ENCODE assay signal across 8 mouse cellular contexts in the genomic region with DNA sequence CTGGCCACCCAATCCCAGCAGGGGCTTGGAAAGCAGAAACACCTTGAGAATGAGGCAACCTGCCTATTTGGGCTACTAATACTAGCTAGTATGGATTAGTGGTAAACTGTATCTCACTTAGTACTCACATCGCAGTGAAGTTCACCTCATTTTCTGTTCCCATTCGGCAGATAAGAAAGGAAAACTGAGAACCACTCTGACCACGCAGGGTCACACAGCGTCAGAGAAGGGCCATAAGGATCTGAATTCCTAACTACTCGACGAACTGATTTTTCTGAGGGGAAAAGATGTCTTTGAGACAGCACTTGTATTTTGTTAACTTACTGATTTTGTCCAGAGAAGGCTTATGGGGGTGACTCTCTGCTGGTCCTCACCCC. TPM values are rescaled to one million over a fixed set of nuclear protein-coding genes. Genes with fewer than 3 reads are reported as not detected.
A peak's percentile ranks its signal among the peaks of the same experiment; 100 is the strongest.
DNase-seq lines count a peak whose midpoint lies in the region; ATAC-seq and TF ChIP-seq lines count a peak whose summit lies in the region.

No protein-coding gene starts in this region.

- DNase-seq in kidney, postnatal 25 days, result no peak
- peak; percentile 8 for DNase-seq in hindlimb bud, embryonic 11.5 days (ENCODE audit: extremely low spot score, low read depth, low spot score)
- no peak for DNase-seq in frontal cortex, postnatal 25 days (ENCODE audit: low spot score in 2 of 2)
- no peak for DNase-seq in adrenal gland, adult 8-10 months
- no peak for DNase-seq in ovary, adult 18-20 months (ENCODE audit: low spot score)

- 27% methylated on average over 6 of the region's 6 CpGs for WGBS in kidney, embryonic 16.5 days

- no peaks in the 10 kb centered on the region for H3K36me3 ChIP-seq in kidney, embryonic 16.5 days (ENCODE audit: insufficient read depth, low read length)
- no peaks in the 10 kb centered on the region for H3K36me3 ChIP-seq in myocyte (ENCODE audit: control insufficient read depth, insufficient read depth)

- peak overlapping the region; percentile 97 for H3K4me3 ChIP-seq in kidney, embryonic 16.5 days (ENCODE audit: low read length)
- H3K4me3 ChIP-seq in cortical plate, adult 2 months (ENCODE audit: insufficient read depth, low read length), result peak overlapping the region; percentile 99
- H3K4me3 ChIP-seq in myocyte, result peak overlapping the region; percentile 57

- peaks cover 17% of the 10 kb centered on the region; the same call in 1 of the 2 replicates for H3K4me1 ChIP-seq in kidney, embryonic 16.5 days (ENCODE audit: insufficient read depth, low read length)
- peaks cover 7% of the 10 kb centered on the region for H3K4me1 ChIP-seq in cortical plate, adult 2 months (ENCODE audit: control insufficient read depth, insufficient read depth, low read length)

- H3K9ac ChIP-seq in kidney, embryonic 16.5 days (replicated peaks; ENCODE audit: low read length), result peak overlapping the region; percentile 97

- H3K9me3 ChIP-seq in kidney, embryonic 16.5 days (ENCODE audit: low read length), result no peaks in the 10 kb centered on the region

- no peak for TF ChIP-seq CTCF in cortical plate, adult 2 months (IDR thresholded peaks at IDR 0.05; ENCODE audit: extremely low read depth, insufficient read depth, low read length)

- no peak for TF ChIP-seq POLR2A in cortical plate, adult 2 months (IDR thresholded peaks at IDR 0.05; ENCODE audit: extremely low read depth, insufficient read depth, low read length)
- no peak for TF ChIP-seq POLR2A in myocyte (IDR thresholded peaks at IDR 0.05; ENCODE audit: insufficient read length, low read depth)

- ATAC-seq in kidney, embryonic 16.5 days (ENCODE audit: low FRiP score, low TSS enrichment), result no peak

- H3K4me2 ChIP-seq in kidney, embryonic 16.5 days (replicated peaks; ENCODE audit: low read depth, low read length), result peak overlapping the region; percentile 92
- peak overlapping the region; percentile 60 for H3K4me2 ChIP-seq in myocyte (ENCODE audit: low read depth)

- no peaks in the 10 kb centered on the region for H3K27me3 ChIP-seq in kidney, embryonic 16.5 days (ENCODE audit: insufficient read depth, low read length)
- no peaks in the 10 kb centered on the region for H3K27me3 ChIP-seq in myocyte (ENCODE audit: control insufficient read depth, insufficient read depth, insufficient read length)

- peak overlapping the region; percentile 100 for H3K27ac ChIP-seq in kidney, embryonic 16.5 days (ENCODE audit: low read length)
- H3K27ac ChIP-seq in cortical plate, adult 2 months (ENCODE audit: insufficient read depth, low read length), result peak overlapping the region; percentile 99

- H3ac ChIP-seq in myocyte (ENCODE audit: control insufficient read depth, insufficient read length), result peak overlapping the region; percentile 89

- H3K79me2 ChIP-seq in myocyte (ENCODE audit: control insufficient read depth, insufficient read depth), result peaks cover 36% of the 10 kb centered on the region

TF ChIP-seq in myocyte, 11 proteins besides CTCF, POLR2A, EP300 and RAD21:
- TF ChIP-seq USF1 (IDR thresholded peaks at IDR 0.05; ENCODE audit: low read depth) (no peak), MYOG (IDR thresholded peaks at IDR 0.05; ENCODE audit: control insufficient read depth in 1 of 3, insufficient read depth in 1 of 3, insufficient read length in 2 of 3, low read depth in 2 of 3) (no peak), REST (IDR thresholded peaks at IDR 0.05; ENCODE audit: insufficient read depth, insufficient read length) (no peak), POLR2AphosphoS2 (IDR thresholded peaks at IDR 0.05; ENCODE audit: insufficient read length, low read depth) (no peak), SRF (IDR thresholded peaks at IDR 0.05; ENCODE audit: control insufficient read depth, insufficient read length, low read depth) (no peak), TCF3 (IDR thresholded peaks at IDR 0.05; ENCODE audit: insufficient read length, low read depth) (no peak), TCF12 (IDR thresholded peaks at IDR 0.05; ENCODE audit: insufficient read depth, poor library complexity, severe bottlenecking) (no peak), MYOD1 (IDR thresholded peaks at IDR 0.05; ENCODE audit: control insufficient read depth in 1 of 3, insufficient read length in 2 of 3, low read depth in 2 of 3) (no peak), CEBPB (IDR thresholded peaks at IDR 0.05; ENCODE audit: insufficient read depth, poor library complexity, severe bottlenecking) (no peak), E2F4 (IDR thresholded peaks at IDR 0.05; ENCODE audit: insufficient read depth) (no peak)

RNA-seq across cellular contexts. Expression of gene Mef2a, which starts 0.9 kb away (rescaled TPM):
- 37.6 and 39.5 TPM in 2 replicates for polyA plus RNA-seq in kidney, embryonic 16.5 days (2015; fragmentation: Nextera tagmentation; extraction: Ambion mirVana)
- 60.0 and 60.6 TPM in 2 replicates for polyA plus RNA-seq in cortical plate, adult 2 months (2012; rRNA removed)
- 64.5 TPM for polyA plus RNA-seq in myocyte (2012; fragmentation: generic; extraction: Trizol)
- total RNA-seq in adrenal gland, adult 8-10 months (2022), result 10 to 100 TPM; 47.9 to 76.3 (median 63.2) TPM
